Mouse (Mus musculus): Measurements from ENCODE around the gene Kpna1.

DNA sequence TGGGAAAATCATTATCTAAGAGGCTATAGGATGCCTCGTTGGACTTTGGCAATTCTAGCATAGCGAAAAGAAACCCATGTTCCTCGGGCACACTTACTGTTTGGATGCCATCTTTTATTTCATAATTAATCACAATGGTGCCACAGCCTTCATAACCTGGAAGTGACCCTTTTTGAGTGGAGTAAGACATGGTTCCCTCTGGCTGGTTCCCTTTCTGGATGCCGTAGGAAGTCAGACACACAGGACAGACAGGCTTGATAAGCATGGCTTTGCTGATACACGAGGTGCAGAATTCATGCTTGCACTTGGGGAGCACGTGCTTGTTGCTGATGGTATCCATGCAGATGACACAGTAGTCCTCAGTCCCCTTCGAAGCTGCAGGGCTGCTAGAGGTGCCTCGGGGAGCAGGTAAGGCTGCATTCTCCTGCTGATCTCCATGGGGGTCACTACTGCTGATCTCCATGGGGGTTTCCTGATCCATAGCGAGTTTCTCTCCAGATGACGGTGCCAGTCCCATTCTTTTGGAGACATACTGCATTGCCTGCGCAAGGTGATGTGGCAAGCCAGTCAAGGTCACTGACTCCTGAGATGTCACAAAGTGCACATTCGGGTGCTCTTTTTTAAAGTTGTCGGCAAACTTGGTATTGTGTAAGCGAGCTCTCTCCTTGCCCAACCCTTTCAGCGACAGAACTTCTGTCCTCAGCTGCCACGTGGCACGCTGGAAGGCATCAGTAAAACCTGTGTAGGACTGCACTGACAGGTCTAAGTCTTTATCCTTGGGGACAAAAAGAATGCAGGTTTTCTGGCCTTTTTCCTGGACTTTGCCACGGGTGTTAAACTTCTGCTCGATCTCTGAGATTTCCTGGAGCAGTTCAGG, 46.1 kb upstream of the Kpna1 start:
- TF ChIP-seq EP300 (optimal IDR thresholded peaks at IDR 0.05) = no peak
- TF ChIP-seq CTCF (IDR thresholded peaks at IDR 0.05; ENCODE audit: low read depth) = no peak
